Mouse (Mus musculus) central nervous system, embryonic 18 days (tissue): ENCODE measurements around the gene Tex13b. TPM values are rescaled to one million over a fixed set of nuclear protein-coding genes. Genes with fewer than 3 reads are reported as not detected.

ENCODE experiments used
- polyA plus RNA-seq: library from polyadenylated mRNA; depleted of rRNA; stranded (reverse); fragments of >200 nt; gene quantifications from 2 replicates; pipeline ENCODE4 v1.2.3, GENCODE M21; 2012; rRNA removed

Tex13b gene
- not detected in 2 replicates for polyA plus RNA-seq

GRCm38 (mm10) chrX:140813312-140814006 is at the start of gene Tex13b:
Gene Tex13b (minus strand): TSS chrX:140813433.

Other genes starting within 250 kb of the Tex13b start
- 62.7 and 67.1 TPM in 2 replicates for gene Tsc22d3, start 212.8 kb downstream of the Tex13b start, polyA plus RNA-seq
- 12.3 and 13.2 TPM in 2 replicates for gene Mid2, start 148.8 kb downstream of the Tex13b start, polyA plus RNA-seq
- 0.08 and 0.10 TPM in 2 replicates for gene Vsig1, start 94.2 kb upstream of the Tex13b start, polyA plus RNA-seq
- gene Psmd10, start 143.3 kb upstream of the Tex13b start, polyA plus RNA-seq: 19.2 and 21.9 TPM in 2 replicates
- gene Atg4a, start 143.5 kb upstream of the Tex13b start, polyA plus RNA-seq: 13.2 and 15.0 TPM in 2 replicates